Mouse (Mus musculus): ENCODE data around the gene Spdye4a. TPM values are rescaled to one million over a fixed set of nuclear protein-coding genes. Genes with fewer than 3 reads are reported as not detected.

Gene Spdye4a
- not detected in 2 replicates for polyA plus RNA-seq (2012; rRNA removed; ENCODE audit: low replicate concordance)

DNA sequence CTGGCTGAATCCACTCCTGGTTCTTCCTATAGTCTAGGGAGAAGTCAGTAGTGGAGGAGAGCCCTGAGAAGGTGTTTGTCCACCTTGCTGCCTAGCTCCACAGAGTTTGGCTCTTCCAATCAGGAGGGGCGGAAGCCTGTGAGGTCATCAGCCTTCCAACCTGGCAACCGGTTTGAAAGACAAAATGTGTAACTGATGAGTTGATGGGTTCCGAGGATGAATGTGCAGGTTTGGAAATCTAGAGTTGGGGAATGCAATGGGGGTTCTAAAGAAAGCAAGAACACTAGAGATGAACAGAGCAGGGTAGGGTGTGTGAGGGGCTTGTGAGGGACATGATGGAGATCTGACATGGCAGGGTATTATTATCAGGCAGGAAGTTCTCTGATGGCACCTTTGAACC is at the start of gene Spdye4a:
TSS of gene Spdye4a (minus strand) at position 101 of the 400 bp plus-strand sequence.

DNA sequence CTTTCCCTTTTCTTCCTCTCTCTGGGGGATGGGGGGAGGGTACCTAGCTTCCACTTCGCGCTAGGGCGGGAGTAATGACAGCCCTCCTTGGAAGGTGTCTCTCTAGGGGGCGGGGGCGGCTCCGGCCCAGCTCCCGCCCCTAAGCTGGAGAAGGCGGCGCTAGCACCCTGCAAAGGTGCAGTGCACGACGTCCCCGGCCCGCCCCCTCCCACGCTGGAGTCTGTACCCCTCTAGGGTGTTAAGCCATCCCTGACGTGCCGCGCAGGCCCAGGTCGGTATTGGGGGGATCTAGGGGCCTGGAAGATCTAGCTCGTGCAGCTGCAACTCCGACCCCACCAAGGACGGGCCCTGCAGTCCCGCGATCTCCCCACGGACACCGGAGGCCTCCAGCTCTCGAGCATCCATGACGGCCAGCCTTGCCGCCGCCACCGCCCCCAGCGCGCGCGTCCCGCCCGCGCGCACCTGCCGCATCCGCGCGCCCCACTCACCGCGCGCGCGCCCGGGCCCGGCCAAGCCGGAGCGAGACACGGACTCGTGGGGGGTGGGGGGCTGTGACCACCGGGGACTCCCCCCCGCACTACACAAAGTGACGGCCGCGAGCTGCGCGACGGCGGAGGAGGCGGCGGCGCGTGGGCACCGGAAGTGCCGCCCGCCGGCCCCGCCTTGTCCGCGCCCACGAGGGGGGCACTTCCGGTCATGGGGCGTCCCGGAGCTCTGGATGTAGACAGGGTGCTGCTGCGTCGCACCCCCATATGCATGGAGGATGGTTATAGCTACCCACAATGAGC is 42.9 kb upstream of the Spdye4a start, which contains the start of gene Zfp316:
TSS of gene Zfp316 (minus strand) at position 660 of the 788 bp plus-strand sequence.

DNA sequence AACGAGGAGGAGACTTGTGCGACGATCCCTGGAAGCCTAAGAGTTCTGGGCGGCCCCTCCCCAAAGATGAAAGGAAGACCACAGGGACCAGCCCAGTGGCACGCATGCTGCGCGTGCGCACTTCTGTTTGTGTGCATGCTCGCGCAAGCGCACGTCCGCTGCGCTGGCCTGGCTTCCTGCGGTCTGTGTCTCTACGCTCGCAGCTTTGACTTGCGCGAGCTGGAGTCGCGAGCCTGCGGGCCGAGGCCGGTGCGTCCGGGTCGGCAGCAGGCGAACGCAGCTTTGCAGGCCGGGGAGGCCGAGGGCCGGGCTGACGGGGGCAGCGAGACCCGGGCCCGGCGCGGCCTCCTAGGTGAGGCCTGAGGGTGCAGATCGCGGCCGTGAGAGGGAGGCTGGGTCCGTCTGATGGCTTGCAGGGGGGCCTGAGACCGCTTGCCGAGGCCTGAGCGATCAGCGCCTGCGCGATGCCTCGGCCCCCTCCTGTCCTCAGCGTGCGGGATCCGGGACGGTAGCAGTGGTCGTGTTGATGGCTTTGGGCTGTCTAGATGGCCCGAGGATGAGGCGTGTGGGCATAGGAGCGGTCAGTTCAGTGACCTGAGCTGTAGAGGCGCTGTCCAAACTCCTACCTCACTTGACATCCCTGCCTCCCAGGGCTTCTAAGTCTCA is 8.5 kb upstream of the Spdye4a start, which contains the start of gene Zfp12:
TSS of gene Zfp12 (plus strand) at position 136 of the 666 bp plus-strand sequence.

DNA sequence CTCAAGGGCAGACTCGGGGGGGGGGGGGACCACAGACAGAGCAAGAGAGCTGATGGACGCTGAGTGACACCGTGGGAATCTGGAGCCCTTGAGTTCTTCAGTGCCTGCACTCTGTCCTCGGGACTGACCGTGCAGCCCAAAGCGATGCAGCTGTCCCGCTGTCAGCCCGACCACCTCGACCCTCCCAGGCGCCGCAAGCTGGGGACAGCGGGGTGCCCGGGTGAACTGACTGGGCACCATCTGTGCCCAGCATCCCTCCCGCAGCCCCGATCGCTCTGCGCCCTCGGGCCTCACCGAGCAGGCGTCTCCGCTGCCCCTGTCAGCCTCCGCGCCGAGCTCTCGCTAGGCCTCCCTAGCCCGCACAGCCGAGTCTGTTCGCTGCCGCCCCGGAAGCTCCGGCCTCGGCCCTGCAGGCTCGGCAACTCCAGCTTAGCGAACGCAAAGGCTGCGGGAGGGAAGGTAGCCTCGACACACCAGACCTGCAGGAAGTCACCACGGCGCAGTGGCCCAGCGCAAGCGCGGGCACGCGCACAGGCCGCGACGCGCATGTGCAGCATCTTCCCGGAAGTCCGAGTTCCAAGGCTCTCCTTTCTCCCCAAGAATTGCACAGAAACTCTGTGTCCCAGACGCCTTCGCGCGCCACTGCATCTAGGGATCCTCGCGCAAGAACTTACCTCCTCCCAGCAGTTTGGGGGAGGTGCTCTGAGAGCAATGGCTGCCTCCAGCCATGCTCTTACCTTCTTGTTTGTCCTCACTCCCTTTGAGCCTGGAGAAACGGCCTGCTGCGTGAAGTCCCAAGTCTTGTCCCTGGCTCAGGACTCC is 46.2 kb downstream of the Spdye4a start, which contains the start of the genes Rbak and Spdye4b:
TSS of gene Rbak (minus strand) at position 521 of the 822 bp plus-strand sequence.
TSS of gene Spdye4b (plus strand) at position 763 of the 822 bp plus-strand sequence.

Other genes with a start within 250 kb of the Spdye4a start
- gene Rnf216, start 113.9 kb downstream of the Spdye4a start, polyA plus RNA-seq (2012; rRNA removed; ENCODE audit: low replicate concordance): 18.3 and 22.1 TPM in 2 replicates
- gene Olfr718-ps1, start 79.3 kb downstream of the Spdye4a start, polyA plus RNA-seq (2012; rRNA removed; ENCODE audit: low replicate concordance): not detected in 2 replicates
- 0.70 and 1.4 TPM in 2 replicates for gene Rbak, start 46.1 kb downstream of the Spdye4a start, polyA plus RNA-seq (2012; rRNA removed; ENCODE audit: low replicate concordance)
- gene Spdye4b, start 45.9 kb downstream of the Spdye4a start, polyA plus RNA-seq (2012; rRNA removed; ENCODE audit: low replicate concordance): not detected in 2 replicates
- 1.6 and 2.0 TPM in 2 replicates for gene Zfp12, start 8.3 kb upstream of the Spdye4a start, polyA plus RNA-seq (2012; rRNA removed; ENCODE audit: low replicate concordance)
- 2.8 and 3.0 TPM in 2 replicates for gene Zfp316, start 43.1 kb upstream of the Spdye4a start, polyA plus RNA-seq (2012; rRNA removed; ENCODE audit: low replicate concordance)
- 0.13 and 0.36 TPM in 2 replicates for gene Zfp853, start 66.7 kb upstream of the Spdye4a start, polyA plus RNA-seq (2012; rRNA removed; ENCODE audit: low replicate concordance)
- 25.7 and 28.4 TPM in 2 replicates for gene E130309D02Rik, start 88.5 kb upstream of the Spdye4a start, polyA plus RNA-seq (2012; rRNA removed; ENCODE audit: low replicate concordance)
- 41.7 and 49.0 TPM in 2 replicates for gene Zdhhc4, start 102.4 kb upstream of the Spdye4a start, polyA plus RNA-seq (2012; rRNA removed; ENCODE audit: low replicate concordance)
- 0.04 and 0.08 TPM in 2 replicates for gene Grid2ip, start 130.4 kb upstream of the Spdye4a start, polyA plus RNA-seq (2012; rRNA removed; ENCODE audit: low replicate concordance)
- gene Kdelr2, start 176.9 kb upstream of the Spdye4a start, polyA plus RNA-seq (2012; rRNA removed; ENCODE audit: low replicate concordance): 173 and 317 TPM in 2 replicates
- 13.0 and 14.3 TPM in 2 replicates for gene Daglb, start 237.7 kb upstream of the Spdye4a start, polyA plus RNA-seq (2012; rRNA removed; ENCODE audit: low replicate concordance)